Mouse (Mus musculus) forebrain, embryonic 11.5 days (tissue): ENCODE data around the gene Gm47995. TPM values are rescaled to one million over a fixed set of nuclear protein-coding genes. Genes with fewer than 3 reads are reported as not detected.

ENCODE experiments used
- ATAC-seq: fragments of 200-750 bp; cut with Nextera tagmentation; replicated peaks from 2 replicates; pipeline ENCODE4 v1.8.0; 2017; ENCODE audit warnings: moderate TSS enrichment; ENCODE audit not compliant: low FRiP score
- DNase-seq: peaks from one replicate; pipeline ENCODE4 v3.0.0-alpha.2; 2017; ENCODE audit warnings: low spot score
- H3K27ac ChIP-seq: fragments of 300-500 bp; sonication (generic); 2 replicates; pipeline ENCODE4 v1.5.1; 2014; ENCODE audit warnings: low read depth, low read length
- H3K27me3 ChIP-seq: fragments of 300-500 bp; sonication (generic); 2 replicates; pipeline ENCODE4 v1.6.1; 2014; ENCODE audit warnings: mild to moderate bottlenecking, low read length, mixed read lengths; ENCODE audit not compliant: control insufficient read depth, insufficient read depth
- H3K36me3 ChIP-seq: fragments of 300-500 bp; sonication (generic); 2 replicates; pipeline ENCODE4 v1.6.1; 2014; ENCODE audit warnings: mild to moderate bottlenecking, low read length, moderate library complexity, mixed read lengths; ENCODE audit not compliant: control insufficient read depth, insufficient read depth
- H3K4me1 ChIP-seq: fragments of 300-500 bp; sonication (generic); replicated peaks from 2 replicates; pipeline ENCODE4 v1.6.1; 2014; ENCODE audit warnings: low read length, mixed read lengths; ENCODE audit not compliant: control insufficient read depth, insufficient read depth
- H3K4me2 ChIP-seq: fragments of 300-500 bp; sonication (generic); 2 replicates; pipeline ENCODE4 v1.6.1; 2014; ENCODE audit warnings: low read depth, mild to moderate bottlenecking, low read length, moderate library complexity, mixed read lengths; ENCODE audit not compliant: severe bottlenecking
- H3K4me3 ChIP-seq: fragments of 300-500 bp; sonication (generic); 2 replicates; pipeline ENCODE4 v1.5.1; 2014; ENCODE audit warnings: low read depth, low read length
- H3K9ac ChIP-seq: fragments of 300-500 bp; sonication (generic); 2 replicates; pipeline ENCODE4 v1.6.1; 2014; ENCODE audit warnings: low read length
- H3K9me3 ChIP-seq: fragments of 300-500 bp; sonication (generic); 2 replicates; pipeline ENCODE4 v1.6.1; 2016; ENCODE audit warnings: low read length, mixed read lengths; ENCODE audit not compliant: control insufficient read depth
- WGBS: fragments of 180-500 bp; shearing (Covaris S2); extraction: QIAGEN DNeasy Blood & Tissue Kit; methylation state at CpG from one replicate; pipeline ENCODE4 v1.1.7; 2014; 5-methylcytosine and 5-hydroxymethylcytosine counted together
- polyA plus RNA-seq: library from polyadenylated mRNA; unstranded; fragments of >200 nt; fragmentation: Nextera tagmentation; extraction: Ambion mirVana; gene quantifications from 2 replicates; pipeline ENCODE4 v1.2.1, GENCODE M21; 2014

Gene Gm47995
- polyA plus RNA-seq, 1 experiment from 2014 or later: not detected

GRCm38 (mm10) chr1:151244761-151245160, 46.5 kb downstream of the Gm47995 start:
- Histone ChIP-seq H3K4me1 (no peaks in the 10 kb centered on the region), H3K4me3 (no peak overlapping the region), H3K27me3 (no peaks in the 10 kb centered on the region), H3K27ac (no peak overlapping the region), H3K36me3 (no peaks in the 10 kb centered on the region), H3K9me3 (no peaks in the 10 kb centered on the region), H3K9ac (no peak overlapping the region), H3K4me2 (no peak overlapping the region)
- no peak for DNase-seq
- no peak for ATAC-seq
- WGBS: 95% methylated on average over 4 of the region's 4 CpGs

- H3K27ac ChIP-seq: no peak overlapping the region
- no peak overlapping the region for H3K4me2 ChIP-seq
- no peak overlapping the region for H3K9ac ChIP-seq
- no peaks in the 10 kb centered on the region for H3K9me3 ChIP-seq
- H3K27me3 ChIP-seq: no peaks in the 10 kb centered on the region
- 92% methylated on average over 10 of the region's 10 CpGs for WGBS
- no peaks in the 10 kb centered on the region for H3K4me1 ChIP-seq
- H3K4me3 ChIP-seq: no peak overlapping the region
- no peak for ATAC-seq
- DNase-seq: no peak
- no peaks in the 10 kb centered on the region for H3K36me3 ChIP-seq
These were observed 46.9 kb downstream of the Gm47995 start for GRCm38 (mm10) chr1:151245165-151245564.

- H3K4me2 ChIP-seq: no peak overlapping the region
- no peaks in the 10 kb centered on the region for H3K36me3 ChIP-seq
- DNase-seq (no peak), ATAC-seq (0 out of 2 replicates have a peak, but pooled peaks have one; percentile 4)
- H3K4me3 ChIP-seq: no peak overlapping the region
- H3K9me3 ChIP-seq: no peaks in the 10 kb centered on the region
- no peaks in the 10 kb centered on the region for H3K27me3 ChIP-seq
- no peak overlapping the region for H3K27ac ChIP-seq
- no peak overlapping the region for H3K9ac ChIP-seq
- WGBS: 71% methylated on average over 2 of the region's 2 CpGs
- H3K4me1 ChIP-seq: 0 out of 2 replicates have a peak, but pooled peaks cover 2% of the 10 kb centered on the region
These were observed 47.6 kb downstream of the Gm47995 start for GRCm38 (mm10) chr1:151245846-151246245.

Other genes with a start within 250 kb of the Gm47995 start
- 10.1 and 12.1 TPM in 2 replicates for gene Hmcn1, start 205.0 kb upstream of the Gm47995 start, polyA plus RNA-seq
- gene Gm47985, start 15.9 kb upstream of the Gm47995 start, polyA plus RNA-seq: 0.87 and 1.00 TPM in 2 replicates
- 0.16 and 0.19 TPM in 2 replicates for gene Gm8947, start 6.1 kb upstream of the Gm47995 start, polyA plus RNA-seq
- gene 3110040M04Rik, start 5.7 kb downstream of the Gm47995 start, polyA plus RNA-seq: not detected in 2 replicates
- gene Gm47996, start 11.7 kb downstream of the Gm47995 start, polyA plus RNA-seq: not detected in 2 replicates
- gene Ivns1abp, start 146.0 kb downstream of the Gm47995 start, polyA plus RNA-seq: 468 and 472 TPM in 2 replicates
- 22.6 and 24.6 TPM in 2 replicates for gene Swt1, start 230.0 kb downstream of the Gm47995 start, polyA plus RNA-seq
- gene Trmt1l, start 230.1 kb downstream of the Gm47995 start, polyA plus RNA-seq: 57.8 and 61.9 TPM in 2 replicates